Mouse (Mus musculus): ENCODE results near the gene Tgif2.
"Not testable (repeated sequence)": the region's sequence is repeated elsewhere in the genome, so short reads cannot be mapped to it uniquely, and the experiment has no call there.

The Tgif2 gene

DNA sequence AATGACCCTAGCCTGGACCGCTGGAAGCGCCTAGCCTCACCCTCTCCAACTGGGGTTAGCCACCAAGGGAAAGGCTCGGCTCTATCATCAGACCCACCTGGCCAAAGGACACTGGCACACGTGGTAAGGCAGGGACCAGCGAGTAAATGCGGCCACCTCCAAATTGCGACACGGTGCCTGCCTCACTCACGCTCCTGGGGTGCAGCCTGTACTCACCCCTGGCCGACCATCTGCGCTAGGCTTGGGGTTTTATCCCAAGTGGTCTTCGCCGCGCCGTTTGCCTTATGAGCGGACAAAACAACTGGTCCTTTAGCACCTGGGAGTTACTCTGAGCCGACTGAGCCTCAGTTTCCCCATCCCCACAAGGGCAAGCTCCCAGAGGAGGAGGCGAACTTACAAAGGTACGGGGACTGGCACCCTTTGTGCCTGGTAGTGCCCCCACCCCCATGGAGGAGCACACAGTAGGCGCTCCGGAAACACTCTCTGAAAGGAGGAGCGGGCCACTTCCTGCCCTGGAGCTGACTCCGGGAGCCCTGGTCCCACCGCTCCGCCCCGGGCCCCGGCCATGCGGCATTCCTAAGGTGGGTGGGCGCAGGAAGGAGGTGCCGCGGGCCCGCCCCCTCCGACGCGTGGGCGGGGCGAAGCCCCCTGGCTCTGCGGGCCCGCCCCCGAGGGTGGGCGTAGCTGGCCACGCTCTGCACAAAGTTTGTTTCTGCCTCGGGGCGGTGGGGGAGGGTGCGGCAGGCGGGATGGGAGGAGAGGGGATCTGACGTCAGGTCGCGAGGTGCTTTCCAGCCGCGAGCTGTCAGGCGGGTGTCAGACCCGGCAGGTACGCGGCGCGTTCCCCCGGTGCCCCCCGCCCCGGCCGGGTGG lies at the start of gene Tgif2:
Tgif2 (plus strand) TSS at position 689 of the 873 bp plus-strand sequence.
- DNase-seq, result peak; percentile 72

- DNase-seq, result no peak
These were observed 41.3 kb upstream of the Tgif2 start for GRCm38 (mm10) chr2:156798516-156798915.

DNA sequence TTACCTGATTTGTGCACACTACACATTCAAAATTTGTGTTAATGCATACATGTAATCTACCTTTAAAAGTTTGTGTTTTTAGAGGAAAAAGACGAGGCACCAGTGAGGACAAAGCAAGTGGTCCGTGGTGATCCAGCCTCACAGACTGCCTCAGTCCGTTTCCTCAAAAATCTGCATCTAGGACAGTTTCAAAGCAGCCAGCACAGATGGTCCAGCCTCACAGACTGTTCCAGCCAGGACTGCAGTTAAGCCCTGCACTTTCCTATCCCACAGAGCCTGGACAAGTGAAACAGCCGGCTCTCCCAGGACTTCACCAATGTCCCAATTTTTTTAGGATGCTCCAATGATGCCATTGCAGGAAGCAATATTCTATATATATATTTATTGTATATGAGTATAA lies 38.8 kb upstream of the Tgif2 start:
- DNase-seq, result no peak

DNA sequence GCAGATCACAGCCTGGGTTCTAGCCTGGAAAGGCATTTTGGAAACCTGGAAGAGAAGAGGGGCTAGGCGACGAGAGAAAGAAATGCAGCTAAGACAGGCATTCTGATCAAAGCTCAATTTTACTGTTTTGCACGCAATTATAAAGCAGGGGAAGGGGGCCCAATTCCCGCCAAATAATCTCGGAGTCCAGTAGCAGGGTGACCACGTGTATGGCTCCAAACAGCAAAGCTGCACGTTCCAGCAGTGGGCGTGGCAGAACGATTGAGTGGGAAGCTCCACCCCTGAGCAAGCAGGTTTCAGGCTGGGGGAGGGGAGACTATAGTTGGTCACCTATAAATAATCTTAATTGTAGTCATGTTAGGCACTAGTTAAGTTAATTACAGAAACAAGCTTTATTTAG lies 37.7 kb upstream of the Tgif2 start:
- DNase-seq, result not testable (repeated sequence)

DNA sequence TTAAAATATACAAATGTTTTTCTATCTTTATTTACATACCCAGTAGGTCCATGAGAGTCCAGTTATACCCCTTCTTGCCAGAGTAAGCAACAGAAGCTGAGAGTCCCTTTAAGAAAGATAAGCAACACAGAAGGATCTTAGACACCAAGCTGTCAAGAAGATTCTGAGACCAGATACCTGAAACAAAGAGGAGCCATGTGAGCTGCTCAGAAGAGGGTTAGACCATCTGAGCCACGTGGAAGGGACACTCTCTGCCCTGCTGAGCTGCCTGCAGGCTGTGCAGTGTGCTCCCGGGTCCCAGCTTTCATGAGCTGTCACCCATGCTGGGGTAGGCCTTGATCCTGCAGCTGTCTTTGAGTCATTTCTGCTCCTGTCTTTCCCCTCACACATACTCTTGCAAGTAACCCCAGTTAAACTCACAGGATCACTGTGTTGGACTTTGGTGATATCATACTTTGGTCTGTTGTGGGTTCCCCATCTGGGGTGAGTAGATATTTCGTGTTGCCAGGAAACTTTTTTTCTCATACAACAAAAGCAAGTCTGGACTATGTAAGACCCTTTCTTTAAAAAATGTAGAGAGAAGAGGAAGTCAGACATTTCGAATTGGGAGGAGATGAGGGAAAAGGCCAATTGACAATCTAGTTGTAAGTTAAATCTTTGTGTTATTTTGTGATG lies 36.0 kb upstream of the Tgif2 start:
- no peak for DNase-seq

- no peak for DNase-seq
These were observed 35.2 kb upstream of the Tgif2 start for GRCm38 (mm10) chr2:156804589-156804988.

- no peak for DNase-seq
These were observed 32.9 kb upstream of the Tgif2 start for GRCm38 (mm10) chr2:156806886-156807285.

- DNase-seq, result peak; percentile 80
These were observed 30.2 kb upstream of the Tgif2 start for GRCm38 (mm10) chr2:156809579-156809978.

GRCm38 (mm10) chr2:156810716-156811115 lies 29.1 kb upstream of the Tgif2 start:
- peak; percentile 6 for DNase-seq

DNA sequence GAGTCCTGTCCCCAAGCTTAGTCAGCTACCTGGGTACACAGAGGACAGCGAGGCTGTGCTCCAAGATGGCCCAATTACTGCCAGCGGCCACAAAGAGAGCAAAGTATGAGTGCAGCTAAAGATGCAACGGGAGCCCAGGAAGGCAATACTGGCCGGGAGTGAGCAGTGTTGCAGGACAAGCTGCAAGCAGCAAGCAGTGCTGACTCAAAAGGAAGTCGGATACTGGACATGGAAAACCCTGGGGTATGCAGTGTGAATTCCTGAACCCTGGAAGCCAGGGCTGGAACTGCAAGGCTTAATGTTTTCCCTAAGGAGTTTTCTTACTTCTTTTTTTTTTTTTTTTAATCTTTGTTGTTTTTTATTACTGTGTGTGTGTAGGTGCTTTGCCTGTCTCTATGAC lies 28.3 kb upstream of the Tgif2 start:
- no peak for DNase-seq

DNA sequence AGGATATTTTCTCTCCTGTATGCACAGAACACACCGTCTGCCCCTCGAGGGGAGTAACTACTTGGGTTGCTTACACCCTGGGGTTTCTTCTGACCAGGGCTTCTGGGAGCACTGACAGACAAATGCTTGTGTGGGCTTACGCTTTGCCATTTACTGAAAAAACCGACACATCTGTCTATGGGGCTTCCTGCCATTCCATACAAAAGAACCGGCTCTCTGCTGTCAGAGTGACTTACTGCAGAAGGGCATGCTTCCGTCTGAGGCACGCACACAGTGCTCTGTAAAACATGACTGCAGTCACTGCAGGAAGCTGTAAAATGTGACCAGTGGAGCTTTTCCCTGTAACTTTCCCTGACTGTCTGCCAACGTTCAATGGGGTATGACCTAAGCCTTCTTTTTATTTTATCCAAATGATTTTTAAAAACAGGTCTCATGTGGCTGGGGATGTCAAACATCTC lies 25.4 kb upstream of the Tgif2 start:
- peak; percentile 11 for DNase-seq

DNA sequence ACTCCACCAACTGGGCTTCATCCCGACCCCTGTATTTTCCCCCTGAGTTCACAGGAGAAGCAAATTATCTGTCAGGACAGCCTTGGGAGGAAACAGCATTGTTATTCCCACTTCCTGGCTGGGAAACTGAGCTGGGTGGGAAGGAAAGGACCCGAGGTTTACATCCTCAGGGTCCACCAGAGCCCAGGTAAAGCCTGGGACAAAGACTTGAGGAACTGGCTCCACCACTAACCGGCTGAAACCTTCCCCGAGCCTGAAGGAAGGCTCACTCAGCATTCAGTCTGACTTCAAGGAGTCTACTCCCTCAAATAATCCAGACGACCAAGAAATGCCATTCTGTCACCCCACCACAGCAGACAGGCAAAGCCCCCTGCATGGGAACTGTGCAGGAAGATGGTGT lies 24.9 kb upstream of the Tgif2 start:
- no peak for DNase-seq

GRCm38 (mm10) chr2:156815412-156815811 lies 24.4 kb upstream of the Tgif2 start:
- no peak for DNase-seq

- no peak for DNase-seq
These were observed 23.7 kb upstream of the Tgif2 start for GRCm38 (mm10) chr2:156816116-156816515.

DNA sequence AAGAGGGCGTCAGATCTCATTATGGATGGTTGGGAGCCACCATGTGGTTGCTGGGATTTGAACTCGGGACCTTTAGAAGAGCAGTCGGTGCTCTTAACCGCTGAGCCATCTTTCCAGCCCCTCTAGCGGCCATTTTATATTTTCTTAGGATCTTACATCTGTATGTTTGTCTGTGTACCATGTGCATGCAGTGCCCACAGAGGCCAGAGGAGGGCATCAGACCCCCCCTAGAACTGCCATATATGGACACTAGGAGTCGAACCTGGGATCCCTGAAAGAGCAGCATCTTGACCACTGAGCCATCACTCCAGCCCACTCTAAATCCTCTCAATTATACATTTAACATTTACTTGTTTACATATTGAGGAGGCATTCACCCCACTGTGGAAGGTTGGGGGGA lies 14.7 kb upstream of the Tgif2 start:
- DNase-seq, result not testable (repeated sequence)

DNA sequence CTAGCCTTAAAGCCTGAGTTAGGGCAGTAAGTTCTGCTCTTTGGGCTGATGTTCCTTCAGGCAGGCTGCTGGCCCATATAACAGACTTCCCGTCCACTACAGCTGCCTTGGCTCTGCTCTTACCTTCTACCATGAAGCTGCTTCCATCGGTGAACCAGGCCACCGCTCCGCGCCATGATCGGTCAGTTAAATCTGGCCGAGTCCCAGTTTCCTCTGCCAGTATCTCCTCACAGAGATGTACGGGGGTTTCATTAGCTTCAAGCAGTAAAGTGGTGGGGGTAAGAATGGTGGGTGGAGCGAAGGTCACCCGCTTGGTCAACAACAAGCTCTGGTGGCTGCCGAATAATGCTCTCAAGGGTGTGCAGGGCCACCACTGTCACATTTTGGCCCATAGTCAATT lies 5.5 kb upstream of the Tgif2 start:
- no peak for DNase-seq

DNA sequence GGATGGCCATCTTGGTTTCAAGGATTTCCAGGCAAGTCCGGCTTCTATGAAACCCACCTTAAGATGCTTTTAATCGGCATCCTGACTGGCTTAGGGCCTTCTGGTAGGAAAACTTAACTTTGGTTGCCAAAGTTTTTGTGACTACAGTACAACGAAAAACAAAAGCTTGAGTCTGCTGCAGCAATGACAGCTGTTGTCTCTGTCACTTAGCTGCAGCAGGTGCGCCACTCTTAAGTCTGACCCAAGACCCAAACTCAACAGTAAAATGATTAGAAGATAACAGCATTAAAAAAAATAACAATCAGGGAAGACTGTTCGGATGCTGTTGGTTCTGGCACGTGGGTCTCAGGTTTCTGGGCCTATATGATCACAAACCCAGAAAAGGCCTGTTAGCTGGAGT lies 968 bp upstream of the Tgif2 start:
- DNase-seq, result no peak

DNA sequence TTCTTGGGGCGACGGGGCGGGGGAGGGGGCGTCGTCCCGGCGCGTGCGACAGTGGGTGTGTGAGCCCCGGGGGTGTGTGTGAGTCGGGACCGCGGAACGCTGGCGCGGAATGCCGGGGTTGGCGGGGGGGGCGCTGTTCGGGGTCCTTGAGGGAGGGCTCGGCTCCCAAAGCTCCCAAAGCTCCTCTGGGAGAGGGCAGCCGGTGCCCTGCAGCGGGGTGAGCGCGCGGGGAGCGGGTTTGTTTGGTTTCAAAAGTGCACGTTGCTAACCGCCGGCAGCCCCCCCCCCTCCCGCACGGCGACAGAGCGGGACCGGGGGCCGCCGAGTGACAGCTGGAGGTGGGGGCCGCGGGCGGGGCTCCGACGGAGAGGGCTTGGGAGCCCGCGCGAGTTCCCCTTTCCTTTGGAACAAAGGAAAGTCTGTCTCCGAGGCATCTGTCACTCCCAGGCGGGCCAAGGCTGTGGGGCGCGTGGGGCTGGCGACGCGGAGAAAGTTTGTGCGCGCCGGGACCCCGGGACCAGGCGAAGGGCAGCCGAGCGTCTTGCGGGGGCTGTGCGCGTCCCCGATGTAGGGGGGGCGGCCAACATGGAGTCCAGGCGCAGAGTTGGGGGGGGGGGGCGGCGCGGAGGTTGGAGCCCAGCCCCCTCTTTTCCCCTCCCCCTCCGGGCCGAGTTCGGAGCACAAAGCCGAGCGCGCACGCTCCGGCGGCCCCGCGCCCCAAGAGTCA lies 657 bp downstream of the Tgif2 start:
- DNase-seq, result peak; percentile 37

GRCm38 (mm10) chr2:156841028-156841840 lies 1.4 kb downstream of the Tgif2 start:
- peak; percentile 53 for DNase-seq

- DNase-seq, result peak; percentile 48
These were observed 2.3 kb downstream of the Tgif2 start for GRCm38 (mm10) chr2:156841841-156842706.

DNA sequence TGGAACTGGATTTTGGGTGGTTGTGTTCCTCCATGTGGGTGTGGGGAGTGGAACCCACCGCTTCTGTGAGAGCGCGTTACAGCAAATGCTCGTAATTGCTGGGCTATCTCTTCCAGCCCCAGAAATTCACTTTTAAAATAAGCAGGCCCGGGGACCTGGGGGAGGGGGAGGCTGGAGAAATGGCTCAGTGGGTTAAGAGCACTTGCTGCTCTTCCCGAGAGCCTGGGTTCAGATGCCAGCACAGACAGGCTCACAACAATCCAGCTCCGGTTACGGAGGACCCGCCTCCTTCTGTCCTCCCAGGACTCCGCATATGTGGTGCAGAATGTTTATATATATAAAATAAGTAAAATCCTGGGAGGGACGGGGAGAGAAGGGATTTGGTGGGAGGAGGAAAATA lies 2.9 kb downstream of the Tgif2 start:
- no peak for DNase-seq

- no peak for DNase-seq
These were observed 3.5 kb downstream of the Tgif2 start for GRCm38 (mm10) chr2:156843331-156843730.
